Mouse (Mus musculus) forebrain, postnatal 0 days (tissue): ENCODE results near the gene Prpf6. TPM values are rescaled to one million over a fixed set of nuclear protein-coding genes. Genes with fewer than 3 reads are reported as not detected.

Experiments used
- ATAC-seq: fragments of 200-750 bp; cut with Nextera tagmentation; 2 replicates; pipeline ENCODE4 v1.8.0; 2017; ENCODE audit warnings: mild to moderate bottlenecking, moderate library complexity
- DNase-seq: peaks from one replicate; pipeline ENCODE4 v3.0.0-alpha.2; 2015
- H3K27ac ChIP-seq: fragments of 300-500 bp; sonication (generic); 2 replicates; pipeline ENCODE4 v1.5.1; 2014; ENCODE audit warnings: low read depth, mild to moderate bottlenecking, antibody characterized with exemption, low read length, moderate library complexity, mixed read lengths
- H3K27me3 ChIP-seq: fragments of 300-500 bp; sonication (generic); 2 replicates; pipeline ENCODE4 v1.6.1; 2014; ENCODE audit warnings: mild to moderate bottlenecking, low read length, mixed read lengths; ENCODE audit not compliant: insufficient read depth
- H3K36me3 ChIP-seq: fragments of 300-500 bp; sonication (generic); 2 replicates; pipeline ENCODE4 v1.6.1; 2014; ENCODE audit warnings: mild to moderate bottlenecking, moderate library complexity; ENCODE audit not compliant: insufficient read depth
- H3K4me1 ChIP-seq: fragments of 300-500 bp; sonication (generic); 2 replicates; pipeline ENCODE4 v1.6.1; 2014; ENCODE audit warnings: antibody characterized with exemption; ENCODE audit not compliant: insufficient read depth
- H3K4me2 ChIP-seq: fragments of 300-500 bp; sonication (generic); 2 replicates; pipeline ENCODE4 v1.6.1; 2014; ENCODE audit warnings: low read depth, mild to moderate bottlenecking, moderate library complexity
- H3K4me3 ChIP-seq: fragments of 300-500 bp; sonication (generic); 2 replicates; pipeline ENCODE4 v1.5.1; 2014; ENCODE audit warnings: low read depth, low read length, mixed read lengths
- H3K9ac ChIP-seq: fragments of 300-500 bp; sonication (generic); 2 replicates; pipeline ENCODE4 v1.6.1; 2014; ENCODE audit warnings: mild to moderate bottlenecking
- H3K9me3 ChIP-seq: fragments of 300-500 bp; sonication (generic); 2 replicates; pipeline ENCODE4 v1.6.1; 2016; ENCODE audit warnings: low read length
- CTCF ChIP-seq: sonication (generic); IDR thresholded peaks from 2 replicates; pipeline ENCODE4 v1.5.1; 2016; ENCODE audit warnings: antibody characterized with exemption, control low read depth, low read depth
- WGBS: fragments of 180-500 bp; shearing (Covaris S2); extraction: QIAGEN DNeasy Blood & Tissue Kit; methylation state at CpG from one replicate; pipeline ENCODE4 v1.1.7; 2014; 5-methylcytosine and 5-hydroxymethylcytosine counted together
- polyA plus RNA-seq: library from polyadenylated mRNA; unstranded; fragments of >200 nt; fragmentation: Nextera tagmentation; extraction: Ambion mirVana; gene quantifications from 2 replicates; pipeline ENCODE4 v1.2.1, GENCODE M21; 2015
- total RNA-seq: library from RNA; depleted of rRNA; stranded (reverse); fragments of >200 nt; gene quantifications from 2 replicates; pipeline ENCODE4 v1.2.3, GENCODE M21; 2014

Prpf6 gene
- total and polyA plus RNA-seq, 2 experiments from 2014 or later, result 46.5 to 49.6 TPM

DNA sequence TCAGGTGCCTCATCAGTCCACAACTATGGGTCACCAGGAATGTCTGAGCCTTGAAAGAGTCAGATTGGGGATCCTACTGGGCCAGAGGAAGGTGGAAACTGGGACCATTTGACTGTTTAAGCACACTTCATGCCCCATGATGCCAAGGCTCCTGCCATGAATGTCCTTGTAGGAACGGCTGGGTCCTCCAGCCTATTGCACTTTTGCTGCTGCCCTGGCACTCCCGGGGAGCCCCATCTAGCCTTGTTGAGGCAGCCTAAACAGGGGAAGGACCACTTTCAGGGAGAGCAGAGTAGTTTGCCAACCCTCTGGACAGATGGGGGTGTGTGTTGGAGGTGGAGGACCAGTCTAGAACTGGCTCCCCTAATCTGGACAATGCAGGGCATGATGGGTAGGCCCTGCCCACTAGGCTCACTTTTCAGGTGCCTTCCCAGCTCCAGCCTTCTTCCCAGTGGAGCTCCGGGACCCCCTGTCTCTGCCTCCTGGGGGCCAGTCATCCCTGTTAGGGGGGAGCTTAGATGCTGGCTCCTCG lies 7.2 kb upstream of the Prpf6 start, which contains the start of gene Uckl1:
Gene Uckl1, minus strand, starts transcription at position 482 of the 532 bp plus-strand sequence.
- TF ChIP-seq CTCF, result no peak
- Histone ChIP-seq H3K4me3 (no peak within 1 kb of the TSS), H3K4me1 (peaks cover 9% of the 10 kb centered on the region; the same call in 1 of the 2 replicates), H3K36me3 (peaks cover 67% of the 10 kb centered on the region), H3K9ac (no peak within 1 kb of the TSS), H3K4me2 (no peak within 1 kb of the TSS), H3K27ac (no peak within 1 kb of the TSS), H3K27me3 (no peaks in the 10 kb centered on the region), H3K9me3 (no peaks in the 10 kb centered on the region)
- ATAC-seq, result no peak
- WGBS, result 95% methylated on average over 4 of the region's 4 CpGs
- DNase-seq, result no peak

DNA sequence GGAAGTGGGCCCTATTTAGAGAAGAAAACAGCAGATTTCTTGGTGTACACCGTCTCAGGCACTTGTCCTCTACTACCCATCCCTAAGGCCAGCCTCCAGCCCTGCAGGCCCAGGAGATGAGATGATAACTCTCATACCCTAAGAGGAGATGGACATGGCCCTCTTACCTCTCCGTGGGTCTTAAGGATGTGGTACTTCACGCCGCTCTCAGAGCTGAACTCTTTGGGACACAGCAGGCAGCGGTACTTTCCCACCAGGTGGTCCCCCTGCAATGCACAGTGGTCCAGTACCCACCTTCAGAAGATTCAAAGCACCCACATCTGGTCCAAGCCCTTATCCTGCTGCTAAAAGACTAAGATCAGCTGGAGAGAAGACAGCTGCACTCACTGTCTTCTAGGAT lies 6.2 kb upstream of the Prpf6 start:
- no peak for ATAC-seq
- Histone ChIP-seq H3K27ac (no peak overlapping the region), H3K9ac (no peak overlapping the region), H3K27me3 (no peaks in the 10 kb centered on the region), H3K9me3 (no peaks in the 10 kb centered on the region), H3K4me2 (no peak overlapping the region), H3K36me3 (peaks cover 77% of the 10 kb centered on the region), H3K4me3 (no peak overlapping the region), H3K4me1 (peaks cover 3% of the 10 kb centered on the region)
- 95% methylated on average over 5 of the region's 5 CpGs for WGBS
- DNase-seq, result no peak
- no peak for TF ChIP-seq CTCF

DNA sequence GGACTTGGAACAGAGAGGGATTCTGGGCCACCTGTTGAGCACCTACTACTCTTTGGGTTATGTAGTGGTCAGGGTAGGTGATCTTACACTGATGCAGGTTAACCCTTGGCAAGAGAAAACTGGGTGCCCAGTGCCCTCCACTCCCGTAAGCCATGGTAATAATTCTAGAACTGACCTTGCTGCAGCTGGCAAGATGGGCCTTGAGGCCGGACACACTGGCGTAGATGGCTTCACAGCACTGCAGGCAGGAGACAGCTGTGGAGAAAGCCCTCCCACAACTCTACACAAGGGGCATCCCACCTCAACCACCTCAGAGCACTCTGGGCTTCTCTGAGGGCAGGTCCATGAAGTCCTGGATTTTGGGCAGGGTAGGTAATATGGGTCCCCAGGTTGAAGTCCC lies 5.5 kb upstream of the Prpf6 start:
- Histone ChIP-seq H3K9ac (no peak overlapping the region), H3K36me3 (peaks cover 79% of the 10 kb centered on the region), H3K27me3 (no peaks in the 10 kb centered on the region), H3K4me3 (no peak overlapping the region), H3K4me2 (no peak overlapping the region), H3K27ac (no peak overlapping the region), H3K4me1 (peaks cover 6% of the 10 kb centered on the region), H3K9me3 (no peaks in the 10 kb centered on the region)
- TF ChIP-seq CTCF, result no peak
- ATAC-seq (no peak), DNase-seq (no peak)
- 92% methylated on average over 3 of the region's 3 CpGs for WGBS

DNA sequence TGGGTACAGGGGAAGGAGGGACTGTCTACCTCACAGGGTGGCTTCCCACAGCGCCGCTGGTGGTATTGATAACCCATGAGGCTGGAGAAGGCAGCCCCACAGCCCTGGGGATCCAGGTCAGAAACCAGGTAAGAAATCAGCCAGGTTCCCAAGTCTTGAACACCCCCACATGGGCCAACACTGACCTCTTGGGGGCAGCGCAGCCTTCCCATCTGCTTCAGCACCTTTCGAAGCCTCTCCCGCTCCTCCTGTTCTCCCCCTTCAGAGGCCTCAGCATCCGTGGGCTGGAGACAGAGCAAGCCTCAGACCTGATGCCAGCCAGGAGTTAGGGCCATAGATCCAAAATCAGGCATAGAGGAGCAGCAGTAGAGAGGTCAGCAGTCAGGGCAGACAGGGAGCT lies 3.9 kb upstream of the Prpf6 start:
- no peak overlapping the region for H3K4me2 ChIP-seq

DNA sequence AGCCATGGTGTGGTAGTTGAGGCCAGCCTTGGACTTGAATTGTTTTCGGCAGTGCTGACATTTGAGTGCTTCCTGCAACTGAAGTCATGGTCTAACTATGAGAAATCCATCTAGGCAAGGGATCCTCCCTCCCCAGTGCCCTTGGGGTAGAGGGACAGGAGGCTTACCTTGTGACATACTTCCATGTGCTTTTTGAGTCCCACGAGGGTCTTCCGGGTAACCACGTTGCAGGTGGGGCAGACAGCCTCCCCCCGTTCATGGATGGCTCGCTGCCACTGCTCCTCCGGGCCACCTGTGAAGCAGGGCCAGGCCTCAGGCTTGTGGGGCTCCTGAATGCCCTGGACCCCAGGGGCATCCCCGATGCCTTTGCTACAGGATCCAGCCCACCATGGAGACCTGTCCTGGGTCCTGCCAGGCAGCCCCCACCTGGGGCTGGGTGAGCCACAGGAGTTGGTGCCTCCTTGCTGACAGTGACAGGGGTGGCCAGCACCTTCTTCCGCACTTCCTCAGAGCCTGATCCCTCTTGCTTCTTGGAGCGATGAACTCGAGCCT lies 3.4 kb upstream of the Prpf6 start:
- 91% methylated on average over 11 of the region's 11 CpGs for WGBS
- Histone ChIP-seq H3K4me3 (no peak overlapping the region), H3K27me3 (no peaks in the 10 kb centered on the region), H3K9me3 (no peaks in the 10 kb centered on the region), H3K4me1 (peaks cover 16% of the 10 kb centered on the region), H3K36me3 (peaks cover 74% of the 10 kb centered on the region), H3K27ac (no peak overlapping the region), H3K4me2 (no peak overlapping the region), H3K9ac (no peak overlapping the region)
- ATAC-seq (no peak), DNase-seq (no peak)
- TF ChIP-seq CTCF, result no peak

More for the DNA sequence above, 3.9 kb upstream of the Prpf6 start:
- H3K4me3 ChIP-seq, result no peak overlapping the region
- no peak overlapping the region for H3K9ac ChIP-seq
- no peaks in the 10 kb centered on the region for H3K9me3 ChIP-seq
- H3K36me3 ChIP-seq, result peaks cover 79% of the 10 kb centered on the region
- no peaks in the 10 kb centered on the region for H3K27me3 ChIP-seq
- DNase-seq (no peak), ATAC-seq (no peak)
- WGBS, result 80% methylated on average over 6 of the region's 6 CpGs
- peaks cover 12% of the 10 kb centered on the region for H3K4me1 ChIP-seq
- TF ChIP-seq CTCF, result peak; percentile 2; the same call in 1 of the 2 replicates
- no peak overlapping the region for H3K27ac ChIP-seq

DNA sequence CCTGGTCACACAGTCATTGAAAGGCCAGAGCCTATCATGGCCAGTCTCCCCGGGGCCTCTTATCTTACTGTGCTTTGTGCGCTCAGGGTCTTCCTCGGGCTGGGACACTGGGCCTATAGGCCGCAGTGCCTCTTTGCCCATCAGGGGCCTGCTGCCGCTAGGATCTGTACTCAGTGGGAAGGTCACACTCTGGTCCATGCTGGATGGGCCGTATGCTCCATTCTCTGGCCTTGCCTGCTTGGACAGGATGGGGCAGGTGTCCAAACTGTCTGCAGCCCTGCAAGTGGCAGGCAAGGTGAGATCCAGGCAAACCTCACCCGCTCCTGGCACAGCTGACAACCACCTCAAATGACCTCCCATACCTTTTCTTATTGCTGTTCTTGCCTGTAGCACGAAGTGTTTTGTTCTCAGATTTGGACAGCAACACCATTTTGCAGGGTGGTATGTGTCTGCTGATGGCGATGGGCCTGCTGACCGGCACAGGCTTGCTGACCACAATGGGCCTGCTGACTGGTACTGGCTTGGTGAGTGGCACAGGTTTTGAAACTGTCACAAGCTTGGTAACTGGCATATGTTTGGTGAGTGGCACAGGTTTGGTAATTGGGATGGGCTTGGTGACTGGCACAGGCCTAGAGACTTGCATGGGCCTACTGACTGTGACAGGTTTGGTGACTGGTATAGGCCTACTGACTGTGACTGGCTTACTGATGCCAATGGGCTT lies 2.5 kb upstream of the Prpf6 start:
- no peak overlapping the region for H3K27ac ChIP-seq
- H3K4me3 ChIP-seq, result no peak overlapping the region
- H3K36me3 ChIP-seq, result peaks cover 65% of the 10 kb centered on the region
- ATAC-seq (no peak), DNase-seq (no peak)
- no peak overlapping the region for H3K4me2 ChIP-seq
- H3K9ac ChIP-seq, result no peak overlapping the region
- H3K27me3 ChIP-seq, result no peaks in the 10 kb centered on the region
- TF ChIP-seq CTCF, result no peak
- no peaks in the 10 kb centered on the region for H3K9me3 ChIP-seq
- peaks cover 16% of the 10 kb centered on the region for H3K4me1 ChIP-seq
- 96% methylated on average over 10 of the region's 10 CpGs for WGBS

DNA sequence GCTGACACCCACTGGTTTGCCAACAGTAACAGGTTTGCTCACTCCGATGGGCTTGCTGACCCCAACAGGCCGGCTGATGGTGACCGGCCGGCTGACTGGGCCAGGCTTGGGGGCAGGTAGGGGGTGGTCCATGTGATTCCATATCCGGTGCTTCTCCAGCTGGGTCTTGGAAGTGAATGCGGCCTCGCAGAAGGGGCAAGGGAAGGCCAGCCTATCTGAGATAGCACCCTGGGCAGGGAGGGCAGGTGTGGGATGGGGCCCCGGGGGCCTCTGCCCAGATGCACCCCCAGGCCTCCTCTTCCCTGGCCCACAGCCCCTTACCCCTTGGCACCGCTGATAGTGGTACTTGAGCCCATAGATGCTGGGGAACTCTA lies 1.9 kb upstream of the Prpf6 start:
- Histone ChIP-seq H3K9me3 (no peaks in the 10 kb centered on the region), H3K36me3 (peaks cover 60% of the 10 kb centered on the region), H3K9ac (no peak overlapping the region), H3K27me3 (no peaks in the 10 kb centered on the region), H3K4me2 (no peak overlapping the region), H3K4me3 (no peak overlapping the region), H3K27ac (no peak overlapping the region), H3K4me1 (peaks cover 16% of the 10 kb centered on the region)
- TF ChIP-seq CTCF, result no peak
- WGBS, result 94% methylated on average over 9 of the region's 9 CpGs
- ATAC-seq (no peak), DNase-seq (no peak)
